Mouse (Mus musculus) limb, embryonic 11.5 days (tissue): ENCODE measurements around the gene 6430571L13Rik. TPM values are rescaled to one million over a fixed set of nuclear protein-coding genes. Genes with fewer than 3 reads are reported as not detected.
A peak's percentile ranks its signal among the peaks of the same experiment; 100 is the strongest.

Experiments used
- ATAC-seq: fragments of 200-750 bp; cut with Nextera tagmentation; 2 replicates; pipeline ENCODE4 v1.8.0; 2017; ENCODE audit warnings: low read depth; ENCODE audit not compliant: insufficient number of reproducible peaks, low FRiP score, low TSS enrichment
- DNase-seq: peaks from one replicate; pipeline ENCODE4 v3.0.0-alpha.2; 2015; ENCODE audit warnings: low spot score
- H3K27ac ChIP-seq: fragments of 300-500 bp; sonication (generic); replicated peaks from 2 replicates; pipeline ENCODE4 v1.5.1; 2014; ENCODE audit warnings: low read depth, mild to moderate bottlenecking, low read length
- H3K27me3 ChIP-seq: fragments of 300-500 bp; sonication (generic); 2 replicates; pipeline ENCODE4 v1.6.1; 2014; ENCODE audit warnings: mild to moderate bottlenecking, low read length, mixed read lengths; ENCODE audit not compliant: control insufficient read depth, insufficient read depth
- H3K36me3 ChIP-seq: fragments of 300-500 bp; sonication (generic); 2 replicates; pipeline ENCODE4 v1.6.1; 2014; ENCODE audit warnings: mild to moderate bottlenecking, low read length, moderate library complexity, mixed read lengths; ENCODE audit not compliant: control insufficient read depth, insufficient read depth
- H3K4me1 ChIP-seq: fragments of 300-500 bp; sonication (generic); 2 replicates; pipeline ENCODE4 v1.6.1; 2014; ENCODE audit warnings: low read length, mixed read lengths; ENCODE audit not compliant: control insufficient read depth, insufficient read depth
- H3K4me2 ChIP-seq: fragments of 300-500 bp; sonication (generic); 2 replicates; pipeline ENCODE4 v1.6.1; 2014; ENCODE audit warnings: low read depth, mild to moderate bottlenecking, moderate library complexity; ENCODE audit not compliant: severe bottlenecking
- H3K4me3 ChIP-seq: fragments of 300-500 bp; sonication (generic); 2 replicates; pipeline ENCODE4 v1.5.1; 2014; ENCODE audit warnings: low read depth, low read length
- H3K9ac ChIP-seq: fragments of 300-500 bp; sonication (generic); 2 replicates; pipeline ENCODE4 v1.6.1; 2014; ENCODE audit warnings: mild to moderate bottlenecking, low read length
- H3K9me3 ChIP-seq: fragments of 300-500 bp; sonication (generic); 2 replicates; pipeline ENCODE4 v1.6.1; 2016; ENCODE audit warnings: low read length; ENCODE audit not compliant: control insufficient read depth
- WGBS: fragments of 180-500 bp; shearing (Covaris S2); extraction: QIAGEN DNeasy Blood & Tissue Kit; methylation state at CpG from one replicate; pipeline ENCODE4 v1.1.7; 2014; 5-methylcytosine and 5-hydroxymethylcytosine counted together
- polyA plus RNA-seq: library from polyadenylated mRNA; unstranded; fragments of >200 nt; fragmentation: Nextera tagmentation; extraction: Ambion mirVana; gene quantifications from 2 replicates; pipeline ENCODE4 v1.2.1, GENCODE M21; 2014

6430571L13Rik gene
- polyA plus RNA-seq, 1 experiment from 2014 or later, result 0.73 TPM

- Histone ChIP-seq H3K4me2 (no peak overlapping the region), H3K27ac (no peak overlapping the region), H3K4me1 (0 out of 2 replicates have a peak, but pooled peaks cover 3% of the 10 kb centered on the region), H3K36me3 (no peaks in the 10 kb centered on the region), H3K4me3 (no peak overlapping the region), H3K27me3 (no peaks in the 10 kb centered on the region), H3K9ac (no peak overlapping the region), H3K9me3 (no peaks in the 10 kb centered on the region)
- no peak for ATAC-seq
- no peak for DNase-seq
- WGBS, result 33% methylated on average over 10 of the region's 10 CpGs
These were observed 29.1 kb downstream of the 6430571L13Rik start for GRCm38 (mm10) chr9:107369270-107370105.

GRCm38 (mm10) chr9:107370106-107370463 lies 29.7 kb downstream of the 6430571L13Rik start:
- Histone ChIP-seq H3K4me1 (0 out of 2 replicates have a peak, but pooled peaks cover 3% of the 10 kb centered on the region), H3K27me3 (no peaks in the 10 kb centered on the region), H3K9ac (no peak overlapping the region), H3K9me3 (no peaks in the 10 kb centered on the region), H3K36me3 (no peaks in the 10 kb centered on the region), H3K4me2 (no peak overlapping the region), H3K27ac (no peak overlapping the region), H3K4me3 (no peak overlapping the region)
- WGBS, result 5% methylated on average over 4 of the region's 4 CpGs
- ATAC-seq (no peak), DNase-seq (no peak)

DNA sequence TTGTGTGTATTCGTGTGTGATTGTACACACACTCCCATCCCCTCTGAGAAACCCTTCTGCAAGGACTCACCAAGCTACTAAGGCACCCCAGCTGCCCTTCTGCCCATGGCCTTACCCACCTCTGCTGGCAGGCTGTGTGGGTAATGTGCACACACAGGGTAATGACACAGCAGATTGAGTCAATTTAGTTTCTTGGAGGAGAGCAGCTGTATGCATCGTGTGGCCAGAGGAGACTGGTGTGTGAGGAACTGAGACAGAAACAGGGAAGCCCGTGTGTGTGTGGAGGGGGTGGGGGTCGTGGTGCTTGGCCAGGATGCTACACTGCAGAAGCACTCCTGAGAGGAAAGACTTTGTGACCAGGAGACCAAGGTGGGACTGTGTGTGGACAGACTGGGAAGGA lies 32.0 kb downstream of the 6430571L13Rik start:
- Histone ChIP-seq H3K27ac (no peak overlapping the region), H3K27me3 (peaks cover 17% of the 10 kb centered on the region), H3K9me3 (no peaks in the 10 kb centered on the region), H3K36me3 (no peaks in the 10 kb centered on the region), H3K4me3 (no peak overlapping the region), H3K9ac (no peak overlapping the region), H3K4me1 (0 out of 2 replicates have a peak, but pooled peaks cover 3% of the 10 kb centered on the region), H3K4me2 (no peak overlapping the region)
- no peak for DNase-seq
- 42% methylated on average over 4 of the region's 4 CpGs for WGBS
- ATAC-seq, result no peak

GRCm38 (mm10) chr9:107374623-107375022 lies 34.2 kb downstream of the 6430571L13Rik start:
- H3K4me2 ChIP-seq, result no peak overlapping the region
- no peak overlapping the region for H3K27ac ChIP-seq
- no peaks in the 10 kb centered on the region for H3K36me3 ChIP-seq
- ATAC-seq (no peak), DNase-seq (peak; percentile 56)
- no peak overlapping the region for H3K4me3 ChIP-seq
- H3K27me3 ChIP-seq, result peaks cover 36% of the 10 kb centered on the region
- no peak overlapping the region for H3K9ac ChIP-seq
- peaks cover 7% of the 10 kb centered on the region; the same call in 1 of the 2 replicates for H3K4me1 ChIP-seq
- WGBS, result 5% methylated on average over 8 of the region's 8 CpGs
- no peaks in the 10 kb centered on the region for H3K9me3 ChIP-seq

- Histone ChIP-seq H3K27ac (no peak overlapping the region), H3K4me1 (peaks cover 7% of the 10 kb centered on the region; the same call in 1 of the 2 replicates), H3K4me2 (no peak overlapping the region), H3K9me3 (no peaks in the 10 kb centered on the region), H3K27me3 (peaks cover 44% of the 10 kb centered on the region), H3K9ac (no peak overlapping the region), H3K36me3 (no peaks in the 10 kb centered on the region), H3K4me3 (no peak overlapping the region)
- 17% methylated on average over 5 of the region's 5 CpGs for WGBS
- ATAC-seq (no peak), DNase-seq (no peak)
These were observed 35.0 kb downstream of the 6430571L13Rik start for GRCm38 (mm10) chr9:107375451-107375850.

DNA sequence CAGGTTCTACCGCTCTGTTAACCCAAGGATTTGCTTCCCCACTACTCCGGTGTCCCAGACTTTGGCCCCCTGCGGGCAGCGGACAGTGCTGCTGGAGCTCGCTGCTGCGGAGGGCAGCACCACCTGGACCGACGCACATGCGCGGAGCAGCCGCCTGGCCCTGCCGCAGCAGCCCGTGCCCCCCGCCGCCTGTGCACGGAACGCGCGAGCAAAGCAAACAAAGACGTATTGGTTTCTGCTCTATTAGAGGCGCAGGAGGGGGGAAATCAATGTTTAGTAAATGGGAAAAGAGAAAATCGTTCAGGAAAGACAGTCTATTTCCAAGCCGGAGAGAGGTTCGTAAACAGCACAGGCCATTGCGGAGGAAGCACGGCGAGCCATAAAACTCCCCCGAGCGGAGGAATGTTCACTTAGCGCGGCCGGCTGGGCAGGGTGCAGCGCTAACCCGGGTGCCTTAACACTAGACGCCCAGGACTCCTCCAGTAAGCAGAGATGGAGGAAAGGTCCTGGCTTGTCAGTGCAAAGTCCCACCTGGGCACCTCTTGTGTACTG lies 37.6 kb downstream of the 6430571L13Rik start:
- Histone ChIP-seq H3K27me3 (peaks cover 67% of the 10 kb centered on the region), H3K27ac (no peak overlapping the region), H3K4me1 (peaks cover 4% of the 10 kb centered on the region; the same call in 1 of the 2 replicates), H3K4me3 (peak overlapping the region; percentile 34), H3K9me3 (no peaks in the 10 kb centered on the region), H3K4me2 (peak overlapping the region; percentile 62), H3K9ac (no peak overlapping the region), H3K36me3 (no peaks in the 10 kb centered on the region)
- DNase-seq (peak; percentile 69), ATAC-seq (no peak)
- under 1% methylated on average over 35 of the region's 35 CpGs for whole genome bisulfite sequencing

- H3K27me3 ChIP-seq, result peaks cover 77% of the 10 kb centered on the region
- no peak overlapping the region for H3K27ac ChIP-seq
- H3K9ac ChIP-seq, result no peak overlapping the region
- ATAC-seq (no peak), DNase-seq (peak; percentile 79)
- H3K4me2 ChIP-seq, result no peak overlapping the region
- H3K4me3 ChIP-seq, result no peak overlapping the region
- H3K9me3 ChIP-seq, result no peaks in the 10 kb centered on the region
- H3K4me1 ChIP-seq, result peaks cover 4% of the 10 kb centered on the region; the same call in 1 of the 2 replicates
- 9% methylated on average over 8 of the region's 8 CpGs for WGBS
- H3K36me3 ChIP-seq, result no peaks in the 10 kb centered on the region
These were observed 41.3 kb downstream of the 6430571L13Rik start for GRCm38 (mm10) chr9:107381723-107382122.

DNA sequence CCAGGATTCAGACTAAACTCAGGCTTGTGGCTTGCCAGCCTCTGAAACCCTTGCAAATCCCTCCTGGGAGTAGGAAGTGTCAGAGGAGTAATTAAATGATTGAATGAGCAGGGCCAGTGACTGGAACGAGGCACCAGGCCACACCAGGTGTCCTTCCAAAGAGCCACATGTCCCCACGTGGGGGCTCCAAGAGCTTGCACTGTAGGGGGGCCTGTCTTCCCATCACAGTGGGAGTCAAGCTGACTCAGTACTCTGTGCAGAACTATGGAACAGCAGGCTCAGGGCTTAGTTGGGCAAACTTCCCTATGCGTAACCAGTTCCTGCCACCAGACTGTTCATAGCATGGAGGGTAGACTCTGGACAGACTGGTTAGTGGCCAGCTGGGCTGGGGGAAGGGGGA lies 44.0 kb downstream of the 6430571L13Rik start:
- H3K36me3 ChIP-seq, result no peaks in the 10 kb centered on the region
- H3K27ac ChIP-seq, result no peak overlapping the region
- H3K9ac ChIP-seq, result no peak overlapping the region
- 0 out of 2 replicates have a peak, but pooled peaks cover 2% of the 10 kb centered on the region for H3K4me1 ChIP-seq
- H3K9me3 ChIP-seq, result no peaks in the 10 kb centered on the region
- no peak overlapping the region for H3K4me3 ChIP-seq
- no peak overlapping the region for H3K4me2 ChIP-seq
- DNase-seq (no peak), ATAC-seq (no peak)
- WGBS, result 26% methylated on average over 3 of the region's 3 CpGs
- H3K27me3 ChIP-seq, result peaks cover 55% of the 10 kb centered on the region
